Mouse (Mus musculus) CH12.LX (cell line): Measurements from ENCODE around the gene Rps6ka5. TPM values are rescaled to one million over a fixed set of nuclear protein-coding genes. Genes with fewer than 3 reads are reported as not detected.

ENCODE experiments used
- DNase-seq: peaks from one replicate; pipeline ENCODE4 v3.0.0-alpha.2; 2013; ENCODE audit errors: extremely low read depth
- H3K27ac ChIP-seq: 2 replicates; pipeline ENCODE4 v1.5.1; 2012; ENCODE audit warnings: low read depth, mild to moderate bottlenecking, control low read depth, moderate library complexity; ENCODE audit not compliant: insufficient read depth
- H3K27me3 ChIP-seq: replicated peaks from 2 replicates; pipeline ENCODE3; 2012; ENCODE audit warnings: inconsistent platforms
- H3K36me3 ChIP-seq, 2 experiments: replicated peaks in 1 of 2; 2 replicates each; pipeline versions ENCODE3 to v1.6.1; 2012; ENCODE audit warnings: inconsistent platforms in 1 of 2, low read length in 1 of 2, mild to moderate bottlenecking in 1 of 2, mixed read lengths in 1 of 2, moderate library complexity in 1 of 2; ENCODE audit not compliant: control insufficient read depth in 1 of 2, insufficient read depth in 1 of 2
- H3K4me1 ChIP-seq, 2 experiments: 2 replicates each; pipeline ENCODE4 v1.6.1; 2012; ENCODE audit warnings: inconsistent platforms in 1 of 2, moderate library complexity in 1 of 2; ENCODE audit not compliant: insufficient read depth in 2 of 2, control insufficient read depth in 1 of 2
- H3K4me2 ChIP-seq: 2 replicates; pipeline ENCODE4 v1.6.1; 2012; ENCODE audit warnings: low read depth, mild to moderate bottlenecking, control low read depth; ENCODE audit not compliant: poor library complexity, insufficient read depth, severe bottlenecking
- H3K4me3 ChIP-seq, 3 experiments: fragments of 150-350 bp in 1 of 3; sonication (generic) in 1 of 3; replicated peaks in 1 of 3; 2 replicates each; pipeline versions ENCODE3 to v1.5.1; 2011 to 2012; ENCODE audit warnings: low read depth in 2 of 3, low read length in 2 of 3, mild to moderate bottlenecking in 2 of 3, moderate library complexity in 2 of 3, control low read depth in 1 of 3, improper control_type of control experiment in 1 of 3, inconsistent platforms in 1 of 3, mixed read lengths in 1 of 3; ENCODE audit not compliant: poor library complexity in 1 of 3
- H3K79me2 ChIP-seq: replicated peaks from 2 replicates; pipeline ENCODE4 v1.6.1; 2012; ENCODE audit warnings: mild to moderate bottlenecking, moderate library complexity; ENCODE audit not compliant: control insufficient read depth, poor library complexity, insufficient read depth, severe bottlenecking; ENCODE audit errors: extremely low read depth
- H3K9ac ChIP-seq: 2 replicates; pipeline ENCODE4 v1.6.1; 2012; ENCODE audit warnings: low read depth, mild to moderate bottlenecking, control low read depth, moderate library complexity; ENCODE audit not compliant: insufficient read depth
- H3K9me3 ChIP-seq: replicated peaks from 2 replicates; pipeline ENCODE3; 2012; ENCODE audit warnings: low read length, inconsistent platforms, mixed read lengths
- BHLHE40 ChIP-seq: IDR thresholded peaks from 2 replicates; pipeline ENCODE4 v1.6.1; 2011; ENCODE audit warnings: mild to moderate bottlenecking, low read depth, low read length, improper control_type of control experiment
- CHD2 ChIP-seq: IDR thresholded peaks from 2 replicates; pipeline ENCODE4 v1.6.1; 2011; ENCODE audit warnings: low read length, improper control_type of control experiment
- E2F4 ChIP-seq: IDR thresholded peaks from 2 replicates; pipeline ENCODE4 v1.6.1; 2011; ENCODE audit warnings: low read depth, low read length, improper control_type of control experiment; ENCODE audit not compliant: insufficient replicate concordance
- ETS1 ChIP-seq: conservative IDR thresholded peaks from 2 replicates; pipeline ENCODE4 v1.6.1; 2012; ENCODE audit warnings: low read depth, mild to moderate bottlenecking, inconsistent platforms, low read length, improper control_type of control experiment, moderate library complexity
- JUN ChIP-seq: IDR thresholded peaks from 2 replicates; pipeline ENCODE4 v1.6.1; 2011; ENCODE audit warnings: low read depth, mild to moderate bottlenecking, low read length, improper control_type of control experiment, moderate library complexity; ENCODE audit not compliant: insufficient read depth
- JUND ChIP-seq: conservative IDR thresholded peaks from 2 replicates; pipeline ENCODE4 v1.6.1; 2011; ENCODE audit warnings: low read depth, low read length, improper control_type of control experiment
- MAX ChIP-seq: IDR thresholded peaks from 2 replicates; pipeline ENCODE4 v1.6.1; 2011; ENCODE audit warnings: low read length, improper control_type of control experiment
- MAZ ChIP-seq: IDR thresholded peaks from 2 replicates; pipeline ENCODE4 v1.6.1; 2012; ENCODE audit warnings: low read depth, mild to moderate bottlenecking, inconsistent platforms, low read length, improper control_type of control experiment, moderate library complexity
- MXI1 ChIP-seq: IDR thresholded peaks from 2 replicates; pipeline ENCODE4 v1.6.1; 2011; ENCODE audit warnings: mild to moderate bottlenecking, low read depth, low read length, improper control_type of control experiment
- MYC ChIP-seq: IDR thresholded peaks from 2 replicates; pipeline ENCODE4 v1.6.1; 2011; ENCODE audit warnings: low read depth, mild to moderate bottlenecking, improper control_type of control experiment, low read length
- NELFE ChIP-seq: IDR thresholded peaks from 2 replicates; pipeline ENCODE4 v1.6.1; 2011; ENCODE audit warnings: low read depth, low read length, improper control_type of control experiment
- USF1 ChIP-seq: IDR thresholded peaks from 2 replicates; pipeline ENCODE4 v1.6.1; 2014; ENCODE audit warnings: low read depth, mild to moderate bottlenecking, inconsistent platforms, low read length, improper control_type of control experiment
- USF2 ChIP-seq: conservative IDR thresholded peaks from 2 replicates; pipeline ENCODE4 v1.6.1; 2011; ENCODE audit warnings: low read depth, low read length, improper control_type of control experiment
- ZKSCAN1 ChIP-seq: IDR thresholded peaks from 2 replicates; pipeline ENCODE4 v1.6.1; 2012; ENCODE audit warnings: low read depth, inconsistent platforms, low read length, improper control_type of control experiment, borderline replicate concordance
- ZMIZ1 ChIP-seq: IDR thresholded peaks from 2 replicates; pipeline ENCODE4 v1.6.1; 2012; ENCODE audit warnings: low read depth, mild to moderate bottlenecking, inconsistent platforms, low read length, improper control_type of control experiment
- dilution Hi-C: fragments of 300-500 bp; cut with MboI; formaldehyde crosslinking; loops from 2 replicates; pipeline ENCODE4 v1.14.3; 2020; ENCODE audit warnings: low sequenced_read_pairs; ENCODE audit not compliant: extremely low pct_unique_long_range_greater_than_20kb, extremely low pct_ligation_motif_present
- in situ Hi-C: fragments of 300-500 bp; cut with MboI; formaldehyde crosslinking; loops from 3 replicates; pipeline ENCODE4 v1.14.3; 2019; ENCODE audit warnings: low sequenced_read_pairs, low pct_ligation_motif_present, low pct_unique_long_range_greater_than_20kb, mixed read lengths
- polyA plus RNA-seq: library from polyadenylated mRNA; unstranded; fragments of >175 nt; gene quantifications from 2 replicates; pipeline ENCODE4 v1.2.1, GENCODE M21; 2012; ENCODE audit warnings: low read depth; ENCODE audit not compliant: insufficient read length
- total RNA-seq, 2 experiments: library from RNA; depleted of rRNA; stranded (reverse); fragments of 300-350 nt in 1 of 2; fragments of >200 nt in 1 of 2; gene quantifications; 2 replicates each; pipeline ENCODE4 v1.2.3; 2012 to 2014

The Rps6ka5 gene
- total and polyA plus RNA-seq, 3 experiments, result 2.9 to 6.2 (median 4.8) TPM

- H3K27me3 ChIP-seq, result no peaks in the 10 kb centered on the region
- H3K4me1 ChIP-seq, result peaks cover 12 to 45% of the 10 kb centered on the region in 2 experiments
- H3K27ac ChIP-seq, result no peak overlapping the region
- in situ Hi-C loops, result no loop called here
- H3K9ac ChIP-seq, result no peak overlapping the region
- DNase-seq, result no peak
- H3K79me2 ChIP-seq, result no peaks in the 10 kb centered on the region; the same call in 1 of the 2 replicates
- H3K4me2 ChIP-seq, result no peak overlapping the region
- no peak overlapping the region for H3K4me3 ChIP-seq
- H3K36me3 ChIP-seq, result no peaks in the 10 kb centered on the region
- H3K9me3 ChIP-seq, result peaks cover 3% of the 10 kb centered on the region
- TF ChIP-seq ETS1, result no peak
- no peak for TF ChIP-seq ZMIZ1
- no peak for TF ChIP-seq NELFE
- TF ChIP-seq, all 38 proteins: peak for 0
- dilution Hi-C loops, result no loop called here
These were observed 1.1 kb upstream of the Rps6ka5 start for GRCm38 (mm10) chr12:100727891-100728290.

DNA sequence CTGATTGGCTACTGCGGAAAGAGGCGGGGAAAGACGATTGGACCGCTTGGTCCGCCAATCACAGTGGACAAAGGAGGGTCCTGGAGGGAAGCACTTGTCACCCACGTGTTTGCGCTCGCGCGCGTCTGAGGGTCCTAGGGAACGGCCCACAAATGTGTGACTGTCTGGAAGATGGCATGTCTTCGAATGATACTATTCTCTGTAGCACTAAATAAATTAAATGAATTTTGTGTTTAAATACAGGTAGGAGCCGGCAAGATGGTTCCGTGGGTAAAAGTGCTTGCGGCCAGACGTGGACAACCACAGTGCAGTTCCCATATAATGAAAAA is 1.4 kb downstream of the Rps6ka5 start:
- Histone ChIP-seq H3K9me3 (peaks cover 3% of the 10 kb centered on the region), H3K9ac (no peak overlapping the region), H3K4me1 (peaks cover 9 to 40% of the 10 kb centered on the region in 2 experiments), H3K79me2 (no peaks in the 10 kb centered on the region; the same call in none of the 2 replicates), H3K27ac (no peak overlapping the region), H3K27me3 (no peaks in the 10 kb centered on the region), H3K36me3 (peaks cover 0 to 5% of the 10 kb centered on the region in 2 experiments), H3K4me2 (peak overlapping the region; percentile 17; the same call in 1 of the 2 replicates), H3K4me3 (peak overlapping the region in 1 of 3 experiments; percentile 76)
- dilution Hi-C loops, result no loop called here
- DNase-seq, result no peak
- TF ChIP-seq ETS1 (no peak; the same call in 1 of the 2 replicates), ZKSCAN1 (no peak), MAX (peak; percentile 99), USF1 (peak; percentile 4; the same call in 1 of the 2 replicates), JUN (no peak), MXI1 (peak; percentile 92), MAZ (no peak), CHD2 (peak; percentile 76), MYC (peak; percentile 86), JUND (no peak), BHLHE40 (0 out of 2 replicates have a peak, but pooled peaks have one; percentile 50), E2F4 (no peak), USF2 (peak; percentile 28; the same call in 1 of the 2 replicates)
- in situ Hi-C loops, result no loop called here
